Mouse (Mus musculus) lung, adult 2 months (tissue): Measurements from ENCODE around the gene Cyp2b10. TPM values are rescaled to one million over a fixed set of nuclear protein-coding genes. Genes with fewer than 3 reads are reported as not detected.
A peak's percentile ranks its signal among the peaks of the same experiment; 100 is the strongest.

Experiments used
- DNase-seq: peaks from one replicate; pipeline ENCODE4 v3.0.0; 2022
- H3K4me1 ChIP-seq: fragments of 200-500 bp; 2 replicates; pipeline ENCODE4 v1.6.1; 2011; ENCODE audit warnings: low read length; ENCODE audit not compliant: control insufficient read depth, insufficient read depth
- H3K4me3 ChIP-seq: fragments of 200-500 bp; replicated peaks from 2 replicates; pipeline ENCODE3; 2011; ENCODE audit warnings: low read depth, mild to moderate bottlenecking, control low read depth, low read length; ENCODE audit errors: extremely low read depth
- CTCF ChIP-seq: fragments of 200-500 bp; IDR thresholded peaks from 2 replicates; pipeline ENCODE4 v1.5.1; 2011; ENCODE audit warnings: mild to moderate bottlenecking, low read length, control low read depth; ENCODE audit not compliant: insufficient read depth
- POLR2A ChIP-seq: fragments of 200-500 bp; IDR thresholded peaks from 2 replicates; pipeline ENCODE4 v1.6.1; 2011; ENCODE audit warnings: low read depth, mild to moderate bottlenecking, control low read depth, low read length, borderline replicate concordance; ENCODE audit errors: extremely low read depth
- WGBS: fragments of 180-500 bp; shearing (Covaris S2); methylation state at CpG from one replicate; pipeline ENCODE4 v1.1.7; 2018; 5-methylcytosine and 5-hydroxymethylcytosine counted together
- polyA plus RNA-seq: library from polyadenylated mRNA; depleted of rRNA; stranded (reverse); fragments of >200 nt; gene quantifications from 2 replicates; pipeline ENCODE4 v1.2.3, GENCODE M21; 2012; rRNA removed

The Cyp2b10 gene
- polyA plus RNA-seq = 120 and 161 TPM in 2 replicates

GRCm38 (mm10) chr7:25897411-25897810 lies at the start of gene Cyp2b10:
TSS of gene Cyp2b10 (plus strand) at chr7:25897620.
- TF ChIP-seq CTCF = no peak
- TF ChIP-seq POLR2A = peak; percentile 93; the same call in 1 of the 2 replicates
- H3K4me3 ChIP-seq = peak within 1 kb of the TSS; percentile 62
- no peaks in the 10 kb centered on the region for H3K4me1 ChIP-seq
- WGBS = 61% methylated on average over 6 of the region's 6 CpGs
- peak; percentile 73 for DNase-seq

GRCm38 (mm10) chr7:25847722-25848443 lies 49.5 kb upstream of the Cyp2b10 start:
- TF ChIP-seq POLR2A = no peak
- peak; percentile 61 for TF ChIP-seq CTCF
- peak; percentile 89 for DNase-seq
- WGBS = 10% methylated on average over 13 of the region's 13 CpGs
- peaks cover 2% of the 10 kb centered on the region; the same call in 1 of the 2 replicates for H3K4me1 ChIP-seq
- H3K4me3 ChIP-seq = peak overlapping the region; percentile 50

- 21% methylated on average over 11 of the region's 11 CpGs for WGBS
- no peak for TF ChIP-seq POLR2A
- no peak for TF ChIP-seq CTCF
- Histone ChIP-seq H3K4me1 (peaks cover 2% of the 10 kb centered on the region; the same call in 1 of the 2 replicates), H3K4me3 (peak overlapping the region; percentile 50)
- no peak for DNase-seq
Observed at GRCm38 (mm10) chr7:25848444-25848812, 49.0 kb upstream of the Cyp2b10 start.

GRCm38 (mm10) chr7:25855082-25855481 lies 42.3 kb upstream of the Cyp2b10 start:
- TF ChIP-seq POLR2A (no peak), CTCF (peak; percentile 84)
- H3K4me1 ChIP-seq = no peaks in the 10 kb centered on the region
- H3K4me3 ChIP-seq = no peak overlapping the region
- DNase-seq = peak; percentile 85
- 19% methylated on average over 8 of the region's 8 CpGs for WGBS

GRCm38 (mm10) chr7:25859962-25860870 lies 37.2 kb upstream of the Cyp2b10 start:
- WGBS = 25% methylated on average over 9 of the region's 9 CpGs
- DNase-seq = no peak
- TF ChIP-seq POLR2A (no peak), CTCF (peak; percentile 34; the same call in 1 of the 2 replicates)
- Histone ChIP-seq H3K4me1 (no peaks in the 10 kb centered on the region), H3K4me3 (no peak overlapping the region)

GRCm38 (mm10) chr7:25862365-25862764 lies 35.1 kb upstream of the Cyp2b10 start:
- Histone ChIP-seq H3K4me3 (no peak overlapping the region), H3K4me1 (no peaks in the 10 kb centered on the region)
- DNase-seq = no peak
- TF ChIP-seq POLR2A (no peak), CTCF (no peak)
- 32% methylated on average over 2 of the region's 2 CpGs for WGBS

GRCm38 (mm10) chr7:25863756-25864155 lies 33.7 kb upstream of the Cyp2b10 start:
- 60% methylated on average over 3 of the region's 3 CpGs for WGBS
- no peaks in the 10 kb centered on the region for H3K4me1 ChIP-seq
- no peak for DNase-seq
- no peak for TF ChIP-seq CTCF
- TF ChIP-seq POLR2A = no peak
- no peak overlapping the region for H3K4me3 ChIP-seq

- no peak overlapping the region for H3K4me3 ChIP-seq
- no peak for DNase-seq
- 42% methylated on average over 5 of the region's 5 CpGs for WGBS
- no peak for TF ChIP-seq POLR2A
- no peak for TF ChIP-seq CTCF
- no peaks in the 10 kb centered on the region for H3K4me1 ChIP-seq
Observed at GRCm38 (mm10) chr7:25864861-25865260, 32.6 kb upstream of the Cyp2b10 start.

- no peaks in the 10 kb centered on the region for H3K4me1 ChIP-seq
- H3K4me3 ChIP-seq = no peak overlapping the region
- DNase-seq = no peak
- WGBS = 75% methylated on average over 2 of the region's 2 CpGs
- TF ChIP-seq POLR2A = no peak
- no peak for TF ChIP-seq CTCF
Observed at GRCm38 (mm10) chr7:25869789-25870188, 27.6 kb upstream of the Cyp2b10 start.
